ENCODE assay signal across 38 mouse cellular contexts in the genomic region with DNA sequence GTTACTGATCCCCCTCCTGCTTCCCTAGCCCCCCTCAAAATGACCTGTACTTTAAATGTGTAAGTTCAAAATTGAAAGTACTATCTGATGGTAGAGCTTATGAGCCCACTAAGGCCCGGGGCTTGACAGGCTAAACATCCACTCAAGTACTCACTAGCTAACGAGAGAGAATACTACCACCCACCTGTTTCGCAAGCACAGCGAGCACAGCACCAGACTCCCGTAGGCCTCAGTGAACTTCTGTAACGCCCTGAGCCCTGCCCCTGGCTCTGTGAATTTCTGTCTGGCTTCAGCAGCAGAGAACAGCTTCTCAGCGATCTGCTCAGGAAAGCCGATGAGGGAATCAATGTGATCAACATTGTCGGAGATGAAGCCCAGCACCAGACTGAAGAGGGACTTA. TPM values are rescaled to one million over a fixed set of nuclear protein-coding genes. Genes with fewer than 3 reads are reported as not detected.
A peak's percentile ranks its signal among the peaks of the same experiment; 100 is the strongest.
DNase-seq lines count a peak whose midpoint lies in the region; ATAC-seq and TF ChIP-seq lines count a peak whose summit lies in the region.
"Had no signal": no experiment of that assay in that cellular context is flagged by ENCODE, and none has a peak within 500 bp of the region (broad histone marks: within the 10 kb centered on the region; RNA-seq: fewer than 3 reads in every experiment).

No protein-coding gene starts in this region.

- H3K36me3 ChIP-seq in heart, embryonic 16.5 days (ENCODE audit: control insufficient read depth, insufficient read depth) = no peaks in the 10 kb centered on the region
- peaks cover 13% of the 10 kb centered on the region; the same call in 1 of the 2 replicates for H3K36me3 ChIP-seq in liver, embryonic 12.5 days
- H3K36me3 ChIP-seq in hindbrain, embryonic 11.5 days (ENCODE audit: control insufficient read depth, insufficient read depth, low read length) = no peaks in the 10 kb centered on the region
- H3K36me3 ChIP-seq: liver, embryonic 15.5 days had no signal

- no peak overlapping the region for H3K4me2 ChIP-seq in heart, embryonic 16.5 days (ENCODE audit: low read depth, low read length)
- no peak overlapping the region for H3K4me2 ChIP-seq in liver, embryonic 12.5 days
- no peak overlapping the region for H3K4me2 ChIP-seq in hindbrain, embryonic 11.5 days (replicated peaks; ENCODE audit: low read depth, low read length)
- H3K4me2 ChIP-seq: limb, embryonic 13.5 days; liver, embryonic 15.5 days; midbrain, embryonic 11.5 days had no signal

- H3K4me1 ChIP-seq in heart, embryonic 16.5 days (ENCODE audit: control insufficient read depth, insufficient read depth, low read length) = peaks cover 58% of the 10 kb centered on the region
- H3K4me1 ChIP-seq in liver, embryonic 12.5 days = peaks cover 40% of the 10 kb centered on the region
- peaks cover 29% of the 10 kb centered on the region for H3K4me1 ChIP-seq in embryonic fibroblast, embryonic 13.5 days (ENCODE audit: control insufficient read depth, insufficient read depth, low read length)
- H3K4me1 ChIP-seq in hindbrain, embryonic 11.5 days (replicated peaks; ENCODE audit: control insufficient read depth, insufficient read depth, low read length) = no peaks in the 10 kb centered on the region

- peak overlapping the region; percentile 56 for H3K27ac ChIP-seq in gastrocnemius, adult 2 months
- peak overlapping the region; percentile 6; the same call in 1 of the 2 replicates for H3K27ac ChIP-seq in heart, embryonic 16.5 days (ENCODE audit: low read length)
- H3K27ac ChIP-seq in liver, embryonic 12.5 days = no peak overlapping the region
- H3K27ac ChIP-seq in embryonic fibroblast, embryonic 13.5 days (ENCODE audit: insufficient read depth, low read length) = peak overlapping the region; percentile 95
- H3K27ac ChIP-seq in hindbrain, embryonic 11.5 days (ENCODE audit: low read depth, low read length) = no peak overlapping the region
- H3K27ac ChIP-seq: hindbrain, embryonic 10.5 days; left cerebral cortex, adult 2 months; limb, embryonic 13.5 days; liver, embryonic 15.5 days had no signal

- no peak overlapping the region; the same call in 1 of the 2 replicates for H3K9ac ChIP-seq in heart, embryonic 16.5 days (ENCODE audit: low read length)
- no peak overlapping the region for H3K9ac ChIP-seq in liver, embryonic 12.5 days
- no peak overlapping the region for H3K9ac ChIP-seq in hindbrain, embryonic 11.5 days (ENCODE audit: low read depth, low read length)
- H3K9ac ChIP-seq: limb, embryonic 13.5 days; liver, embryonic 15.5 days had no signal

- intact Hi-C loops in gastrocnemius, adult 2 months (cut with DNase I) = no loop called here
- intact Hi-C loops in heart, postnatal 14 days (cut with DNase I) = no loop called here

- no peak for TF ChIP-seq POLR2A in embryonic fibroblast, embryonic 13.5 days (IDR thresholded peaks at IDR 0.05; ENCODE audit: low read depth, low read length)

- no peak for ATAC-seq in heart, embryonic 16.5 days (replicated peaks; ENCODE audit: extremely low read depth, insufficient read depth, low FRiP score)
- no peak for ATAC-seq in liver, embryonic 12.5 days
- ATAC-seq in hindbrain, embryonic 11.5 days (ENCODE audit: low FRiP score) = no peak
- ATAC-seq: forebrain, embryonic 14.5 days; hindbrain, embryonic 16.5 days; midbrain, embryonic 16.5 days had no signal

- H3K4me3 ChIP-seq in gastrocnemius, adult 2 months = no peak overlapping the region; the same call in 1 of the 2 replicates
- H3K4me3 ChIP-seq in heart, embryonic 16.5 days (ENCODE audit: low read length) = no peak overlapping the region
- H3K4me3 ChIP-seq in liver, embryonic 12.5 days = no peak overlapping the region
- H3K4me3 ChIP-seq in embryonic fibroblast, embryonic 13.5 days (ENCODE audit: insufficient read depth, low read length) = no peak overlapping the region
- H3K4me3 ChIP-seq in hindbrain, embryonic 11.5 days (ENCODE audit: low read depth, low read length) = no peak overlapping the region
- H3K4me3 ChIP-seq: hindbrain, embryonic 10.5 days; left cerebral cortex, adult 2 months; limb, embryonic 13.5 days; liver, embryonic 15.5 days had no signal

- WGBS in heart, embryonic 16.5 days = 61% methylated on average over 9 of the region's 9 CpGs
- WGBS in liver, embryonic 12.5 days (ENCODE audit: insufficient replicate concordance) = 68% methylated on average over 9 of the region's 9 CpGs
- WGBS in hindbrain, embryonic 11.5 days = 87% methylated on average over 9 of the region's 9 CpGs

- no peaks in the 10 kb centered on the region for H3K27me3 ChIP-seq in heart, embryonic 16.5 days (ENCODE audit: control insufficient read depth, insufficient read depth, low read length)
- H3K27me3 ChIP-seq in liver, embryonic 12.5 days (replicated peaks) = no peaks in the 10 kb centered on the region
- no peaks in the 10 kb centered on the region for H3K27me3 ChIP-seq in hindbrain, embryonic 11.5 days (ENCODE audit: control insufficient read depth, insufficient read depth, low read length)
- H3K27me3 ChIP-seq: CH12.LX; limb, embryonic 13.5 days; liver, embryonic 15.5 days had no signal

- DNase-seq in gastrocnemius, adult 2 months = peak; percentile 22
- DNase-seq in gastrocnemius, adult 18-20 months (ENCODE audit: low spot score) = no peak
- no peak for DNase-seq in heart, postnatal 14 days
- peak; percentile 9 for DNase-seq in liver
- DNase-seq in hindbrain, embryonic 11.5 days (ENCODE audit: low spot score) = no peak
- DNase-seq: adrenal gland, postnatal 10 days; cerebellum, adult 9-10 months; cerebellum, postnatal 36 days; kidney, adult 8-10 months; kidney, postnatal 14 days; spleen, adult 18-20 months; thymus, adult 18-20 months; thymus, postnatal 25 days had no signal

- TF ChIP-seq CTCF in gastrocnemius, adult 2 months (IDR thresholded peaks at IDR 0.05) = no peak
- TF ChIP-seq CTCF in embryonic fibroblast, embryonic 13.5 days (IDR thresholded peaks at IDR 0.05; ENCODE audit: borderline replicate concordance, insufficient read depth, low read length) = no peak

- no peaks in the 10 kb centered on the region for H3K9me3 ChIP-seq in heart, embryonic 16.5 days (replicated peaks; ENCODE audit: control insufficient read depth, low read length)
- no peaks in the 10 kb centered on the region for H3K9me3 ChIP-seq in liver, embryonic 12.5 days (replicated peaks)
- no peaks in the 10 kb centered on the region for H3K9me3 ChIP-seq in hindbrain, embryonic 11.5 days (ENCODE audit: control insufficient read depth, low read length)
- H3K9me3 ChIP-seq: hindbrain, embryonic 10.5 days; limb, embryonic 13.5 days; liver, embryonic 15.5 days had no signal

RNA-seq across cellular contexts. Expression of a gene that starts 6.2 kb away (rescaled TPM):
- 1 to 10 TPM; 8.0 to 8.2 TPM for total RNA-seq in gastrocnemius, adult 2 months (2021)
- 1 to 10 TPM; 7.9 to 9.5 TPM for total RNA-seq in gastrocnemius, adult 18-20 months (2021)
- polyA plus RNA-seq in heart, embryonic 16.5 days (2015; fragmentation: Nextera tagmentation; extraction: Ambion mirVana) = 40.5 and 48.3 TPM in 2 replicates
- 10 to 100 TPM; 11.1 to 14.1 TPM for total RNA-seq in heart, postnatal 14 days (2021)
- polyA plus RNA-seq in liver, embryonic 12.5 days (2016; fragmentation: Nextera tagmentation; extraction: Ambion mirVana) = 19.7 and 21.7 TPM in 2 replicates
- polyA plus RNA-seq in embryonic fibroblast, embryonic 13.5 days (2011; ENCODE audit: insufficient read length, low read depth, missing spikeins) = 88.1 and 129 TPM in 2 replicates
- 79.1 and 83.0 TPM in 2 replicates for polyA plus RNA-seq in hindbrain, embryonic 11.5 days (2014; fragmentation: Nextera tagmentation; extraction: Ambion mirVana)

RNA-seq across cellular contexts. Expression of a gene that starts 6.3 kb away (rescaled TPM):
- 10 to 100 TPM in 1 of 2 experiments, 1 to 10 TPM in 1; 8.1 to 10.8 TPM for total RNA-seq in gastrocnemius, adult 2 months (2021)
- total RNA-seq in gastrocnemius, adult 18-20 months (2021) = 1 to 10 TPM; 9.2 to 9.7 TPM
- 29.1 and 34.0 TPM in 2 replicates for polyA plus RNA-seq in heart, embryonic 16.5 days (2015; fragmentation: Nextera tagmentation; extraction: Ambion mirVana)
- 10 to 100 TPM; 14.6 TPM for total RNA-seq in heart, postnatal 14 days (2021)
- 9.2 and 10.4 TPM in 2 replicates for polyA plus RNA-seq in liver, embryonic 12.5 days (2016; fragmentation: Nextera tagmentation; extraction: Ambion mirVana)
- 62.5 and 65.2 TPM in 2 replicates for polyA plus RNA-seq in embryonic fibroblast, embryonic 13.5 days (2011; ENCODE audit: insufficient read length, low read depth, missing spikeins)
- polyA plus RNA-seq in hindbrain, embryonic 11.5 days (2014; fragmentation: Nextera tagmentation; extraction: Ambion mirVana) = 32.0 and 39.3 TPM in 2 replicates

RNA-seq across cellular contexts. Expression of a gene that starts 38.1 kb away (rescaled TPM):
- total RNA-seq in gastrocnemius, adult 2 months (2021) = not detected
- total RNA-seq in gastrocnemius, adult 18-20 months (2021) = not detected
- polyA plus RNA-seq in heart, embryonic 16.5 days (2015; fragmentation: Nextera tagmentation; extraction: Ambion mirVana) = not detected in 2 replicates
- total RNA-seq in heart, postnatal 14 days (2021) = under 1 TPM in 1 of 2 experiments, not detected in 1; 0.33 TPM
- polyA plus RNA-seq in liver, embryonic 12.5 days (2016; fragmentation: Nextera tagmentation; extraction: Ambion mirVana) = not detected in 2 replicates
- polyA plus RNA-seq in embryonic fibroblast, embryonic 13.5 days (2011; ENCODE audit: insufficient read length, low read depth, missing spikeins) = not detected in 2 replicates
- polyA plus RNA-seq in hindbrain, embryonic 11.5 days (2014; fragmentation: Nextera tagmentation; extraction: Ambion mirVana) = not detected in 2 replicates
- total RNA-seq: CH12.LX; ES-E14; gastrocnemius, adult 8-10 months; heart, adult 8-10 months; left cerebral cortex, adult 2 months; left cerebral cortex, postnatal 25 days; megakaryocyte progenitor cell, adult 5-6 weeks had no signal
- polyA plus RNA-seq: C2C12; embryonic facial prominence, embryonic 11.5 days; forebrain, embryonic 14.5 days; hindbrain, embryonic 10.5 days; hindbrain, embryonic 16.5 days; intestine, embryonic 14.5 days; limb, embryonic 13.5 days; liver, embryonic 15.5 days; midbrain, embryonic 11.5 days; midbrain, embryonic 16.5 days; neural tube, embryonic 11.5 days; stomach, embryonic 16.5 days had no signal

RNA-seq across cellular contexts. Expression of a gene that starts 59.9 kb away (rescaled TPM):
- total RNA-seq in gastrocnemius, adult 2 months (2021) = under 1 TPM in 1 of 2 experiments, not detected in 1; 0.22 TPM
- not detected for total RNA-seq in gastrocnemius, adult 18-20 months (2021)
- 0.35 and 0.91 TPM in 2 replicates for polyA plus RNA-seq in heart, embryonic 16.5 days (2015; fragmentation: Nextera tagmentation; extraction: Ambion mirVana)
- total RNA-seq in heart, postnatal 14 days (2021) = under 1 TPM in 1 of 2 experiments, not detected in 1; 0.12 TPM
- polyA plus RNA-seq in liver, embryonic 12.5 days (2016; fragmentation: Nextera tagmentation; extraction: Ambion mirVana) = not detected in 2 replicates
- polyA plus RNA-seq in embryonic fibroblast, embryonic 13.5 days (2011; ENCODE audit: insufficient read length, low read depth, missing spikeins) = not detected in 2 replicates
- not detected in 2 replicates for polyA plus RNA-seq in hindbrain, embryonic 11.5 days (2014; fragmentation: Nextera tagmentation; extraction: Ambion mirVana)
- total RNA-seq: ES-E14; gastrocnemius, postnatal 4 days; heart, adult 8-10 months; layer of hippocampus, postnatal 14 days; left cerebral cortex, adult 2 months; left cerebral cortex, postnatal 25 days; megakaryocyte progenitor cell, adult 5-6 weeks; neutrophil, adult 5-6 weeks had no signal
- polyA plus RNA-seq: C2C12; embryonic facial prominence, embryonic 11.5 days; forebrain, embryonic 14.5 days; hindbrain, embryonic 10.5 days; hindbrain, embryonic 16.5 days; limb, embryonic 13.5 days; liver, embryonic 15.5 days; midbrain, embryonic 11.5 days; midbrain, embryonic 16.5 days; neural tube, embryonic 11.5 days had no signal

Comparison
In these comparisons a context has a peak if more than half of its experiments do, and no peak if none do; other contexts are left out.
1. DNase-seq: peak in gastrocnemius, adult 2 months (single experiment) and liver (single experiment); none in gastrocnemius, adult 18-20 months (single experiment), heart, postnatal 14 days (0 of 2) and hindbrain, embryonic 11.5 days (single experiment).
2. H3K27ac ChIP-seq: peak in gastrocnemius, adult 2 months (single experiment), heart, embryonic 16.5 days (single experiment) and embryonic fibroblast, embryonic 13.5 days (single experiment); none in liver, embryonic 12.5 days (single experiment) and hindbrain, embryonic 11.5 days (single experiment).